Mouse (Mus musculus) liver, embryonic 11.5 days (tissue): ENCODE data around the gene Hnf4a. TPM values are rescaled to one million over a fixed set of nuclear protein-coding genes. Genes with fewer than 3 reads are reported as not detected.

Source experiments
- ATAC-seq: fragments of 200-750 bp; cut with Nextera tagmentation; replicated peaks from 2 replicates; pipeline ENCODE4 v1.8.0; 2017; ENCODE audit warnings: moderate number of reproducible peaks, mild to moderate bottlenecking, moderate TSS enrichment, moderate library complexity; ENCODE audit not compliant: low FRiP score
- DNase-seq: peaks from one replicate; pipeline ENCODE4 v3.0.0-alpha.2; 2017; ENCODE audit warnings: low spot score
- H3K27ac ChIP-seq: fragments of 300-500 bp; sonication (generic); 2 replicates; pipeline ENCODE4 v1.5.1; 2014; ENCODE audit warnings: mild to moderate bottlenecking, low read depth, low read length, control low read depth
- H3K27me3 ChIP-seq: fragments of 300-500 bp; sonication (generic); replicated peaks from 2 replicates; pipeline ENCODE4 v1.6.1; 2014; ENCODE audit warnings: low read length, mixed read lengths; ENCODE audit not compliant: control insufficient read depth, insufficient read depth
- H3K36me3 ChIP-seq: fragments of 300-500 bp; sonication (generic); 2 replicates; pipeline ENCODE4 v1.6.1; 2014; ENCODE audit warnings: mild to moderate bottlenecking, low read length, moderate library complexity, mixed read lengths; ENCODE audit not compliant: control insufficient read depth, insufficient read depth
- H3K4me1 ChIP-seq: fragments of 300-500 bp; sonication (generic); replicated peaks from 2 replicates; pipeline ENCODE4 v1.6.1; 2014; ENCODE audit warnings: low read length, mixed read lengths; ENCODE audit not compliant: control insufficient read depth, insufficient read depth
- H3K4me2 ChIP-seq: fragments of 300-500 bp; sonication (generic); 2 replicates; pipeline ENCODE4 v1.6.1; 2014; ENCODE audit warnings: mild to moderate bottlenecking, control low read depth, moderate library complexity
- H3K4me3 ChIP-seq: fragments of 300-500 bp; sonication (generic); 2 replicates; pipeline ENCODE4 v1.5.1; 2014; ENCODE audit warnings: low read depth, low read length, control low read depth
- H3K9ac ChIP-seq: fragments of 300-500 bp; sonication (generic); 2 replicates; pipeline ENCODE4 v1.6.1; 2014; ENCODE audit warnings: low read depth, low read length, control low read depth
- H3K9me3 ChIP-seq: fragments of 300-500 bp; sonication (generic); 2 replicates; pipeline ENCODE4 v1.6.1; 2016; ENCODE audit warnings: low read length, inconsistent platforms, mixed read lengths; ENCODE audit not compliant: control insufficient read depth
- WGBS: fragments of 180-500 bp; shearing (Covaris S2); extraction: QIAGEN DNeasy Blood & Tissue Kit; methylation state at CpG from one replicate; pipeline ENCODE4 v1.1.7; 2014; 5-methylcytosine and 5-hydroxymethylcytosine counted together
- polyA plus RNA-seq: library from polyadenylated mRNA; unstranded; fragments of >200 nt; fragmentation: Nextera tagmentation; extraction: Ambion mirVana; gene quantifications from 2 replicates; pipeline ENCODE4 v1.2.1, GENCODE M21; 2014

Hnf4a gene
- polyA plus RNA-seq, 1 experiment from 2014 or later, result 18.9 TPM

DNA sequence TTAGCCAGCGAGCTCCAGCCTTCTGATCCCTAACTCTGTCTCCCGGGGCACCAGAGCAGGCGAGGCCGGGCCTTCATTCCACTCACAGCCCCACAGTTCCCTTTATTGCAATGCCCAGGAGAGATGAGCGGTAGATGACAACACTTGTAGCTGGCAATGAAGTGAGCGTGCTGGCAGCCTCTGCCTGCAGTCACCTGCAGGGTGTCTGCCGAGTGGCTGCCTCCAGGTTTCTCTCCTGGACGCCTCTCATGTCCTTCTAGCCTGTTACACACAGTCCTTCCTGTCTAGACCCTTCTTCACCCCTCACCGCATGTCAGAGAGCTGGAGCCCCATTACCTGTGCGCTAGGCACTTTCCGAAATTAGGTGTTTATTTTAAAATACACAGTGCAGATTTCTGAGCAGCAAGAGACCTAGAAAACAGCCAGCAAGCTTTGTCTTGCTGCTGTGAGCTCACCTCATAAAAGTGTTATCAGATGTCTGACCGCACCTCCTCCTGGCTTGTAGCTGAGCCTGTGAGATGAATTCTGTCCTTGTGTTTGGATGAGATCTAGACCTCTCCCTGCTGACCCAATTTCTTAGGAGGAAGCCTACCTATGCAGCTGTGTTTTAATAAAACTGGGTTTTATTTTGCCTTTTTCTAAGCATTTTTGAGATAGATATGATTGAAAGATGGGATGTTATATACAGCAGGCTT, 102.8 kb downstream of the Hnf4a start:
- H3K9ac ChIP-seq, result no peak overlapping the region
- H3K27ac ChIP-seq, result no peak overlapping the region
- no peak overlapping the region for H3K4me2 ChIP-seq
- DNase-seq, result no peak
- H3K4me3 ChIP-seq, result no peak overlapping the region
- 90% methylated on average over 12 of the region's 12 CpGs for WGBS
- H3K27me3 ChIP-seq, result no peaks in the 10 kb centered on the region
- ATAC-seq, result no peak
- H3K9me3 ChIP-seq, result no peaks in the 10 kb centered on the region
- no peaks in the 10 kb centered on the region; the same call in 1 of the 2 replicates for H3K4me1 ChIP-seq
- H3K36me3 ChIP-seq, result peaks cover 20% of the 10 kb centered on the region

DNA sequence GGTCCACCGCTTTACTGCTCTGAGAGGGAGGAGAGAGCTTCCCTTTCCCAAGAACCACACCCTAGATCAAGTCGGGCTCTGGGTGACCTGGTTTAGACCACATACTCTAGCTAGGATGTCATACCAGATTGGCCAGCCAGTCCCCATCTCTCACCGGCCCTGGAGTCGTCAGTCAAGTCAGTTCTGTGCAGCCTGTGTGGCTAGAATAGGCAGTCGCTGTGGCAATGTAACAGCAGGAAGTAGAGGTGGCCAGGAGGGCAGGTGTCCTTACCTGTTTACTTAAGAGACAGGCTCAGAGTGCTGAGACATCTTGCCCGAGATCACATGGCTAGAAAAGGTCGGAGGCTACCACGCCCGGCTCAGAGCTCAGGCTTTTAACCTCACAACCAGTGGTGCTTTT, 104.6 kb downstream of the Hnf4a start:
- Histone ChIP-seq H3K36me3 (peaks cover 24% of the 10 kb centered on the region), H3K27ac (no peak overlapping the region)
- WGBS, result 82% methylated on average over 9 of the region's 9 CpGs

DNA sequence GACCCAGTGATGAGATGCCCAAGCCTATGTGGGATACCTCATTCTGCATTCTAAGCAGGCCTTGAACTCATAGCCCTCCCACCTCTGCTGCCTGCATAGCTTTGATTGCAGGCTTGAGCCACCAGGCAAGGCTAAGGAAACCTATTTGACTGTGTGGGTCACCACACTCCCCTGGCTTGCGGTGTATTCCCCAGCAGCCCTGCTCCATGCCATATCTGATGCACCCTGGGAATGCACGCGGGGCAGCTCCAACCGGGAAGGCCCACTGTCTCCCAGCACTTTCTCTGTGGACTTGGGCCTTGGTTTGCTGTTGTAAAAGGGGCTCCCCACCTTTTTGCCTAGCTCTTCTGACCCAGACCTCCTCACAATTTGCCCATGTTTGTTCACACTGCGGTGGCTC, 106.6 kb downstream of the Hnf4a start:
- Histone ChIP-seq H3K4me1 (no peaks in the 10 kb centered on the region), H3K9ac (no peak overlapping the region), H3K27me3 (no peaks in the 10 kb centered on the region), H3K4me3 (no peak overlapping the region), H3K27ac (no peak overlapping the region), H3K36me3 (peaks cover 24% of the 10 kb centered on the region), H3K9me3 (no peaks in the 10 kb centered on the region), H3K4me2 (no peak overlapping the region)
- DNase-seq (no peak), ATAC-seq (no peak)
- WGBS, result 96% methylated on average over 5 of the region's 5 CpGs

More for the DNA sequence above, 104.6 kb downstream of the Hnf4a start:
- Histone ChIP-seq H3K4me1 (no peaks in the 10 kb centered on the region), H3K27me3 (no peaks in the 10 kb centered on the region), H3K4me3 (no peak overlapping the region), H3K9me3 (no peaks in the 10 kb centered on the region), H3K9ac (no peak overlapping the region), H3K4me2 (no peak overlapping the region)
- DNase-seq (no peak), ATAC-seq (no peak)

DNA sequence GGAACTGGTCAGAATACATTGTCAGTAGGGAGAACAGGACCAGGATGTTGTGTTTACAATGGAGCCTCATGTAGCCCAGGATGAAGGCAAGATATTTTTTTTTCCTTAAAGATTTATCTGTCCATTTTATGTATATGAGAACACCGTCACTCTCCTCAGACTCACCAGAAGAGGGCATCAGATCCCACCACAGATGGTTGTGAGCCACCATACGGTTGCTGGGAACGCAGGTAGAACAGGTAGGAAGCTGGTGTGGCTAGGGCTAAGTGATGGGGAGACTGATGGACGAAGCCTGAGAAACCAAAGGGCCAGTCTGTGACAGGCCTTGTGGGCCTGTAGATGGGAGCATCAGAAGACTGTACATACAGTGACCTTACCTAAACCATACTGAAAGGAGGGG, 107.4 kb downstream of the Hnf4a start:
- no peak for ATAC-seq
- Histone ChIP-seq H3K9me3 (no peaks in the 10 kb centered on the region), H3K36me3 (peaks cover 26% of the 10 kb centered on the region), H3K27ac (no peak overlapping the region), H3K4me2 (no peak overlapping the region), H3K9ac (no peak overlapping the region), H3K27me3 (no peaks in the 10 kb centered on the region), H3K4me1 (no peaks in the 10 kb centered on the region), H3K4me3 (no peak overlapping the region)
- WGBS, result 89% methylated on average over 4 of the region's 4 CpGs
- no peak for DNase-seq

DNA sequence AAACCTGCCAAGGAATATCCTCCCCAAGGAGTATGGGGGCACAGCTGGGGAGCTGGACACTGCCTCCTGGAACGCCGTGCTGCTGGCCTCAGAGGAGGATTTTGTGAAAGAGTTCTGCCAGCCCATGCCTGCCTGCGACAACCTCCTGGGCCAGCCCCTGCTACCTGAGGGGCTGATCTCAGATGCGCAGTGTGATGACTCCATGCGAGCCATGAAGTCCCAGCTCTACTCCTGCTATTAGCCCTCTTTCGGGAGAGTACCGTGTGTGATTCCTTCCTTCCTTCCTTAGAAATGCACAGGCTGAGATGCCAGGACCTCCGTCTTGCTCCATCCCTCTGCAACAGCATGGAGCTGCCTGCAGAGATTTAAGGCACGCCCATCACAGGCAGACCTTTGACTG, 108.8 kb downstream of the Hnf4a start:
- H3K4me2 ChIP-seq, result no peak overlapping the region
- H3K27ac ChIP-seq, result no peak overlapping the region
- DNase-seq, result no peak

DNA sequence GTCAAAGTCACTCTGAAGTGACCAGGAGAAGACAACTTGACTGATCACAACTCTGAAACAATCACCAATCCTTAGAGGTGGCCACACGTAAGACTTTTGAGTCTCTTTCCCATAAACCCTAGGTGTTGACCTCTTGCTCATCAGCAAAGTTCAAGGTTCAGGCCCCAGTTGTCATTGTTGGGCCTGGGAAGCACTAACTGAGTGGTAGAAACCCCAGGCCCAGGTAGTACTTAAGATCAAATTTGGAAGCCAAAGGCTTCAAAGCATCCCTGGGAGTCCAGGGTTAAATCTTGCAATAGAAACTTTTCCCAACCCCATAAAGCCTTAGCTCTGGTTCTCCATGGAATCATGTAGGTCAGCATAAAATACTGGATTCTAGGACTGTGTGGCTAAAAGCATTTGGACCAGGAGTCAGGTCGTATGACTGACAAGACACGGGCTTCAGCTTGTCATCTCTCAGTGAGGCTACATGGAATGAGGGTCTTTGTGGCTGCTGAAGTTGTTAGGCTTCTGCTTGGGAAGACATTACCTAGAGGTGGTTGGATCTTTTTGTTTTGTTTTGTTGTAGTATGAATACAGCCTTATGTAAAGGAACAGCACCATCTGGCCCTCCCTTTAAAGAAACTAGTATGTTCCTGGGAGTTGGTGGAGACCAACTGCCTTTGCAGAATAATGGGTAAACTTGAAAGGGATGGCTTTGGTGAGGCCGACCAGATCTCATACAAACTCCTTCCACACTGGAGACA, 109.5 kb downstream of the Hnf4a start:
- Histone ChIP-seq H3K9me3 (no peaks in the 10 kb centered on the region), H3K4me2 (no peak overlapping the region), H3K36me3 (peaks cover 37% of the 10 kb centered on the region), H3K9ac (no peak overlapping the region), H3K27me3 (no peaks in the 10 kb centered on the region), H3K4me3 (no peak overlapping the region), H3K27ac (no peak overlapping the region), H3K4me1 (no peaks in the 10 kb centered on the region)
- ATAC-seq (no peak), DNase-seq (no peak)
- WGBS, result 85% methylated on average over 4 of the region's 4 CpGs

More for the DNA sequence above, 108.8 kb downstream of the Hnf4a start:
- Histone ChIP-seq H3K9me3 (no peaks in the 10 kb centered on the region), H3K9ac (no peak overlapping the region), H3K4me1 (no peaks in the 10 kb centered on the region), H3K36me3 (peaks cover 31% of the 10 kb centered on the region), H3K27me3 (no peaks in the 10 kb centered on the region), H3K4me3 (no peak overlapping the region)
- ATAC-seq, result no peak
- 91% methylated on average over 9 of the region's 9 CpGs for WGBS

DNA sequence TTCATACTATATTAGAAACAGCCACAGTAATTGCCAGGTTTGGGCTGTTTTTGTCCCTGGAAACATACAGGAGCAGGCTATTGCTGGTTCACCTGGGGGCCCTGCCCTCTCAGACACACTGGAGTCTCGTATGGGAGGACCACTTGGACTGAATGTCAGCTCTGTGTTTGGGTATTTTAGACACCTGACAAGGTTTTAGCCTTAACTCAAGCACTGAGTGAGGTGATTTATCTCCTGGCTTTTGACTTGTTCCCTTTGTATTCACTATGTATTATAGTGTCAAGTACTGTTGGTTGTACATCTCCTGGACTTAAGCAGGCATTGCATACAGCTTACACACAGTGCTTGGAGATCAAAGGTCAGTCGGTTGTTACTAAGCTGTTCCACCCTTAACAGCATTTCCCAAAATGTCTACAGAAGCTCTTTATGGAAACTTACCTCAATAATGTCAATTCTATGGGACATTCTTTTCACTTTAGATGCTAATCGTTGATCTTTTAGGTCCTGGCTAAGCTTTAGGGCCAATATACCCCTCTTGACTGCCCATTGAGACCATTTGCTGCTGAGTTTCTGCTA, 110.1 kb downstream of the Hnf4a start:
- Histone ChIP-seq H3K9ac (no peak overlapping the region), H3K27me3 (no peaks in the 10 kb centered on the region), H3K9me3 (no peaks in the 10 kb centered on the region), H3K4me2 (no peak overlapping the region), H3K4me1 (no peaks in the 10 kb centered on the region), H3K4me3 (no peak overlapping the region), H3K27ac (no peak overlapping the region), H3K36me3 (peaks cover 39% of the 10 kb centered on the region)
- no peak for DNase-seq
- no peak for ATAC-seq
- WGBS, result 77% methylated on average over 3 of the region's 3 CpGs

DNA sequence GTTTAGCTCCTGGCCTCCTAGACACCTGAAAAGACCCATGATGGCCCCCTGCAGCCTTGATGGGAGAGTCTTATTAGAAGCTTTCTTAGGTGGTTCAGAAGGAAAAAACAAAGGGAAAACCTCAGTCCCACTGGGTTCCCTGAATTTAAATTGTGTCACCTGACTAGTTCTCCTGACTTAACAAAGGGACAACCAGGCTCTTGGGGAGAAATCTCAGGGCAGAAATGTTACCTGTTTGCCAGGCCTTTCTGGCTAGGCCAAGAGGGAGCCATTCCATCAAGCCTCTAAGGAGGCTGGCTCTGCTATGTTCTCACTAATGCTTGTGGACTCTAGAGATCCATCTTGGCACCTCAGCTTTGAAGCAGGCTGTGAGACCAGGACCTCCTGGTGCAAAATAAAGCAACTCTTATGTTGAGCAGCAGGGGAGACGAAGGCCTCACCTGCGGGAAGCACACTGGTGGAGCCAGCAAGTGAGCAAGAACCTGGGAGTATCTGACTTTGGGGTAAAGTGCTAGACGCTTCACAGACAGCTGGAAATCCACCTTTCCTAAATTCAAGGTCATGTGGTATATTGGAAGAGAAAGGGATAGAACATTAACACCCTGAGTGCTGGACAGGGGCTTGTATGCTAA, 110.7 kb downstream of the Hnf4a start:
- H3K4me3 ChIP-seq, result no peak overlapping the region
- no peak overlapping the region for H3K27ac ChIP-seq
- H3K36me3 ChIP-seq, result peaks cover 40% of the 10 kb centered on the region
- no peaks in the 10 kb centered on the region for H3K27me3 ChIP-seq
- H3K4me2 ChIP-seq, result no peak overlapping the region
- no peaks in the 10 kb centered on the region for H3K4me1 ChIP-seq
- DNase-seq (no peak), ATAC-seq (no peak)
- H3K9ac ChIP-seq, result no peak overlapping the region
- H3K9me3 ChIP-seq, result no peaks in the 10 kb centered on the region
- 77% methylated on average over 3 of the region's 3 CpGs for WGBS
